Mouse (Mus musculus) bone marrow macrophage, adult 2 months (primary cell): ENCODE measurements at regions not wholly inside any gene's neighbourhood (a gene's known extent, or its start where the extent isn't known, plus 50 kb on each side); places are given as distances from the start of the nearest gene placed in this dataset.
"Not testable (repeated sequence)": the region's sequence is repeated elsewhere in the genome, so short reads cannot be mapped to it uniquely, and the experiment has no call there.

Source experiments
- H3K27ac ChIP-seq: 2 replicates; pipeline ENCODE4 v1.5.1; 2012; ENCODE audit warnings: low read depth, low read length; ENCODE audit not compliant: insufficient read depth
- H3K4me1 ChIP-seq: 2 replicates; pipeline ENCODE4 v1.6.1; 2012; ENCODE audit warnings: low read length; ENCODE audit not compliant: control insufficient read depth, insufficient read depth
- H3K4me3 ChIP-seq: 2 replicates; pipeline ENCODE4 v1.5.1; 2012; ENCODE audit warnings: mild to moderate bottlenecking, low read length, moderate library complexity; ENCODE audit not compliant: insufficient read depth
- CTCF ChIP-seq: IDR thresholded peaks from 2 replicates; pipeline ENCODE4 v1.5.1; 2012; ENCODE audit warnings: low read depth, mild to moderate bottlenecking, low read length, moderate library complexity

DNA sequence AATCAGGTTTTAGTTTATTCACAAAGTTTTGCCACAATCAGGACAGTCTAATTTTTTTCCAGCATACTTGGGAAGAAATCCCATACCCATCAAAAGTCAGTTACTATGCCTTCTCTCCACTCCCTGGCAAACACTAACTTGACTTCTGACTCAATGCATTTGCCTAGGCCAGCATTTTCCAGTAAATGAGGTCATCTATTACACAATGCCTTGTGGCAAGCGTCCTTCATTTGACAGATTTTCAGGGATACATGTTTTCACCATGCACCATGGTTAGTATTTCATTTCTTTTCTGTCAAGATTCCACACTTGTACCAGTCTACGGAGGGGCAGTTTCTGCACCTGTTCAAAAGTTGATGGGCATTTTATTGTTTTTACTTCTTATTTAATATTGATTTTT is 88.4 kb upstream of the Slc2a12 start:
- H3K27ac ChIP-seq, H3K4me3 ChIP-seq, H3K4me1 ChIP-seq: not testable (repeated sequence)

DNA sequence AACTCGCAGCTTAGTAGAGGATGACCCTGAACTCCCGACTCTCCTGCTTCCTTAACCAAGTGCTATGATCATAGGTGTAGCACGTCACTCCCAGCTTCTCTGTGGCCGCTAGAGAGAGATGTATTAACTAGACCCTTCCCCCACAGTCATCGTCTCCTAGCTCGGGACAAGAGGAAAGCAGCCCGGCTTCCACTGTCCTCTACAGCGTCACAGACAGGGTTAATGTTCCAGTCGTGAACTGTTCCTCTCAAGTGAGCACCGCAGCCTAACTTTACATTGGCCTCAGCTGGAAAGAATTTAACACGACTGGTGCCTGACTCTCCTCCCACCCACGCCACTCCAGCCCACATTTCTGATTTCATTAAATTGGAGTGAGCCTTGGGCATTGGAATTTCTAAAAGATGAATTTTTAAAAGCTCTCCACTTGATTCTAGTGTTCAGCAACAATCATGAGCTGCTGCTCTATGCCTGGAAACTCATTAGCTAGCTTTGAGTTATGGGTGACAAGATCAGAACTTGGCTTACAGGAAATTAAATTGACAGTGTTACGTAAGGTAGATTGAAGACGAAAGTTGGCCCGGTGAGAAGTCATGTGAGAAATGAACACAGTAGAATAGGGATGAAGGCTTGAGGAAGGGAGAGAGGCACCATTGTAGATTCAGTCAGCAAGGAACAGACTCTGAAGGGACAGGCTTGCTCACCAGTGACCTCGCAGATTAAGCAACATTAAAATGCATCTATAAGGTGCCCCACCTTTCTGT is 75.4 kb upstream of the Slc2a12 start:
- H3K27ac ChIP-seq, H3K4me3 ChIP-seq, H3K4me1 ChIP-seq: not testable (repeated sequence)

DNA sequence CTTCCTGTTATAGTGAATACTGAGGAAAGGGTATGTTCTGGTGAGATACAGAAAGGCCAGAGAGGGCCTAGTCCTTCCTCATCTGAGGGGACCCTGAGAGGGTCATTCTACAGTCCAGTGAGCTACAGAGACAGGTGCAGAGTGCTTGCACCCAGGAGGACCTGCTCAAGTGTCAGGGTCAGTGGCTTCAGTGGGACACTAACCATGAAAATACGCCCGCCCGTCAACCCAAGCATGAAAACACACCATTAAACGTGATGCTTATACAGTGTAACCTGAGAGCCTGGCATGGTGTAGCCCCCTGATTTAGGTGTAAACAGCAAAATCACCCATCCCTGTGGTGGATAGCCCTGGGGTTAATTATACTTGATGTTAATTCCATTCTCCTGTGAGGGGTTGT is 70.8 kb upstream of the Slc2a12 start:
- H3K27ac ChIP-seq, H3K4me3 ChIP-seq, H3K4me1 ChIP-seq: not testable (repeated sequence)

DNA sequence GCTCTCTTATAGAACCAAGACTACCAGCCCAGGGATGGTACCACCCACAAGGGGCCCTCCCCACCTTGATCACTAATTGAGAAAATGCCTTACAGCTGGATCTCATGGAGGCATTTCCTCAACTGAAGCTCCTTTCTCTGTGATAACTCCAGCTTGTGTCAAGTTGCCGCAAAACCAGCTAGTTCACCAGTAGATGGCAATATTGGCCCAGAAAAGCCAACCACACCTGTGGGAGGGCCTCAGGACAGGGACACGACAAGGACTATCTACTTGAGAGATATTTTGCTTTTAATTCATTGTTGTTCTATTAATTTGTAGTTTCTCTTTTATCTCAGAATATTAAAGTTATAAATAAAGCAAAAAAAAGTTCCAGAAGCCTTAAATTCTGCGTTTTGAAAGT is 65.4 kb upstream of the Slc2a12 start:
- peak; percentile 36; the same call in 1 of the 2 replicates for TF ChIP-seq CTCF

DNA sequence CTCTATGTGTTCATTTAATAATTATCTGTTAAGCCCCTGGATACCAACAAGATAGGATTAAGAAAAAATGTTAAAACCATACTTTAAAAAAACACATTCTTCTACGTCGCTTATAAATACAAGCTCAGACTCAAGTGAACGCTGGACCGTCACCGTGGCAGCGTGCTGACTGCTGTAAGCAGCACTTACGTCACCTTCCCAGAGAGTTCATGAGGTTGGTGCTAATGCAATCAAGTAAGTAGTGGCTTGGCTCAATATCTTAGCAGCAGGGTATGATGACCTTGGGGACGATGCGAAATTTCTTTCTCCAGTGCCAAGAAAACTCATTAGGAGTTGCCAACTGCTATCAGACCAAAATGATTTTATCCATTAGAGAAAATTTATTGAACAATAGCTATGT is 63.5 kb upstream of the Slc2a12 start:
- H3K4me3 ChIP-seq, H3K4me1 ChIP-seq, H3K27ac ChIP-seq: not testable (repeated sequence)

More for the DNA sequence above, 65.4 kb upstream of the Slc2a12 start:
- not testable (repeated sequence) for H3K27ac ChIP-seq, H3K4me1 ChIP-seq, H3K4me3 ChIP-seq

DNA sequence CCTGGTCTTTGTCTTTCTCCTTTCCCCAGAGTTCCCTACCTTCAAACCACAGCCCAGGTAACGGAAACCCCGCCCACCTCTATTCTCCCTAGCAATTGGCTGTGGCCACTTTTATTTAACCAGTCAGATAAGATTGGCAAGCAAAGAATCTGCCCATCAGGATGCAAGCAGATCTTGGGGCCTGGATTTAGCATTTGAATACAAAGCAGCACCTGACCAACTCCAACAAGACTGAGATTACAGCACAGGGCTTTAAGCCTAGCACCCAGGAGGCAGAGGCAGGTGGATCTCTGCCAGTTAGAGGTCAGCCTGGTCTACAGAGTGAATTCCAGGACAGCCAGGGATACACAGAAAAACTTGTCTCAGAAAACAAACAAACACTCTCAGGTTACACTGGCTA is 61.5 kb upstream of the Slc2a12 start:
- H3K4me3 ChIP-seq, H3K27ac ChIP-seq, H3K4me1 ChIP-seq: not testable (repeated sequence)

DNA sequence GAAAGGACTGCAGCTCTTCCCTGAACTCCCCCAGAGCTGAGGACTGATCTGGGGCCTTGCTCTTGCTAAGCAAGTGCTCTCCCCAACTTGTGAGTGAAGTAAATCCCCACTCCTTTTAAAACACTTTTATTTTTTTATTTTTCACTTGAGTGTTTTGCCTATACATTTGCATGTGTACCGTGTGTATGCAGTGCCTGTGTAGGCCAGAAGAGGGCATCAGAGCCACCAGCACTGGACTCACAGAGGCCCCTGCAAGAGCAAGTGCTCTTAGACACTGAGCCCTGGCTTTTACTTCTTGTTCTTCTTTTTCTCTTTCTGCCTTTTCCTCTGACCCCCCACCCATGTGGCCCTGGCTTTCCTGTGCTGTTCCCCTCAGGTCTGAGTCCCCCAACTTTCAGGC is 56.2 kb upstream of the Slc2a12 start:
- not testable (repeated sequence) for H3K4me1 ChIP-seq, H3K4me3 ChIP-seq, H3K27ac ChIP-seq

DNA sequence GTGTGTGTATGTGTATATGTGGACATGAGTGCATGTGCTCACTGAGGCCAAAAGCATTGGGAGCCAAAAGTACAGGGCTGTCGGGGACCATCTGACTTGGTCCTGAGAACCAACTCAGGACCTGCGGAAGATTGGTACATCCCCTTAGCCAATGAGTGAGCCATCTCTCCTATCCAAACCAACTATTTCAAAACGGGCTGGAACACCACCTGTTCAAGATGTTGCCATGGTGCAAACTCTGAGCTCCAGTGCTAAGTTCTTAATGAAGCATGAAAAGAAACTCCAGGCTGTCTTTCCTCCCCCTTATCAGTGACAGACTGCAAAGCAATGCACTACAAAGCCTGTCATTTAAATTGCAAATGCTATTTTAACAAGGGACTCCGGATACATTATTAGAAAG is 53.1 kb upstream of the Slc2a12 start:
- H3K4me1 ChIP-seq, H3K27ac ChIP-seq, H3K4me3 ChIP-seq: not testable (repeated sequence)

DNA sequence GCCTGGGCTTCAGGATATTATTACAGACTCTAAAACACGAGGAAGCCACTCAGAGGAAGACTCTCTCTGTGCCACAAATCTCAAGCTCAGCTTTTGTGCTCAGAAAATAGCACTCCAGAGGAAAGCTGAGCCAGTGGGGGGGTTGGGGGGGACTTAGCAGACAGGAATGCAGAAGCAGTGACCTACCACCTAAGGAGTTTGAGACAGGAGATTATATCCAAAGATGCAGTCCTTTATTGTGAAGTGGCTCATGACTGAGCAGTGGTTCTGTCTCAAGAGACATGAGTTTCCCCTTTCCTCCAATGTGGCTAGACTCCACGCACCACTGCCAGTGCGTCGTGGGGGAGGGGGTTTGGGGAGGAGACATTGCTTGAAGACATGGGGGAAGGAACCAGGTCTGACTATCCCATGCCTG is 52.6 kb upstream of the Slc2a12 start:
- not testable (repeated sequence) for H3K27ac ChIP-seq, H3K4me3 ChIP-seq, H3K4me1 ChIP-seq

DNA sequence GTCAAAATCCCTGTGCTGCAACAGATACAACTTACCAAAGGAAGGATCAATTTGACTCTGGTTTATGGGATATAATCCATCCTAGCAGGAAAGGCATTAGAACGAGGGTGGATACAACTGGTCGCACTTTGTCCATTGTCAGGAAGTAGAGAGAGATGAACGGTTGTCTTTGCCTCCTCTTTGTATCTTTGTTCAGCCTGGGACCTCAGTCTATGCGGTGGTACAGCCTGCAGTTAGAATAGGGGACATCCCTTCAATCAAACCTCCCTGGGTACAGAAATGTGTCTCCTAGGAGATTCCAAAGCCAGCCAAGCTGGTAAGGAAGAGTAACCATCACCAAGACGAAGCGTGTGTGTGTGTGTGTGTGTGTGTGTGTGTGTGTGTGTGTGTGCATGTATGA is 52.1 kb upstream of the Slc2a12 start:
- not testable (repeated sequence) for H3K4me3 ChIP-seq, H3K4me1 ChIP-seq, H3K27ac ChIP-seq
